Mouse (Mus musculus) limb, embryonic 11.5 days (tissue): ENCODE results near the gene Lypd6b. TPM values are rescaled to one million over a fixed set of nuclear protein-coding genes. Genes with fewer than 3 reads are reported as not detected.

Source experiments
- ATAC-seq: fragments of 200-750 bp; cut with Nextera tagmentation; 2 replicates; pipeline ENCODE4 v1.8.0; 2017; ENCODE audit warnings: low read depth; ENCODE audit not compliant: insufficient number of reproducible peaks, low FRiP score, low TSS enrichment
- DNase-seq: peaks from one replicate; pipeline ENCODE4 v3.0.0-alpha.2; 2015; ENCODE audit warnings: low spot score
- H3K27ac ChIP-seq: fragments of 300-500 bp; sonication (generic); replicated peaks from 2 replicates; pipeline ENCODE4 v1.5.1; 2014; ENCODE audit warnings: low read depth, mild to moderate bottlenecking, low read length
- H3K27me3 ChIP-seq: fragments of 300-500 bp; sonication (generic); 2 replicates; pipeline ENCODE4 v1.6.1; 2014; ENCODE audit warnings: mild to moderate bottlenecking, low read length, mixed read lengths; ENCODE audit not compliant: control insufficient read depth, insufficient read depth
- H3K36me3 ChIP-seq: fragments of 300-500 bp; sonication (generic); 2 replicates; pipeline ENCODE4 v1.6.1; 2014; ENCODE audit warnings: mild to moderate bottlenecking, low read length, moderate library complexity, mixed read lengths; ENCODE audit not compliant: control insufficient read depth, insufficient read depth
- H3K4me1 ChIP-seq: fragments of 300-500 bp; sonication (generic); 2 replicates; pipeline ENCODE4 v1.6.1; 2014; ENCODE audit warnings: low read length, mixed read lengths; ENCODE audit not compliant: control insufficient read depth, insufficient read depth
- H3K4me2 ChIP-seq: fragments of 300-500 bp; sonication (generic); 2 replicates; pipeline ENCODE4 v1.6.1; 2014; ENCODE audit warnings: low read depth, mild to moderate bottlenecking, moderate library complexity; ENCODE audit not compliant: severe bottlenecking
- H3K4me3 ChIP-seq: fragments of 300-500 bp; sonication (generic); 2 replicates; pipeline ENCODE4 v1.5.1; 2014; ENCODE audit warnings: low read depth, low read length
- H3K9ac ChIP-seq: fragments of 300-500 bp; sonication (generic); 2 replicates; pipeline ENCODE4 v1.6.1; 2014; ENCODE audit warnings: mild to moderate bottlenecking, low read length
- H3K9me3 ChIP-seq: fragments of 300-500 bp; sonication (generic); 2 replicates; pipeline ENCODE4 v1.6.1; 2016; ENCODE audit warnings: low read length; ENCODE audit not compliant: control insufficient read depth
- WGBS: fragments of 180-500 bp; shearing (Covaris S2); extraction: QIAGEN DNeasy Blood & Tissue Kit; methylation state at CpG from one replicate; pipeline ENCODE4 v1.1.7; 2014; 5-methylcytosine and 5-hydroxymethylcytosine counted together
- polyA plus RNA-seq: library from polyadenylated mRNA; unstranded; fragments of >200 nt; fragmentation: Nextera tagmentation; extraction: Ambion mirVana; gene quantifications from 2 replicates; pipeline ENCODE4 v1.2.1, GENCODE M21; 2014

Lypd6b gene
- polyA plus RNA-seq, 1 experiment from 2014 or later = 6.6 TPM

DNA sequence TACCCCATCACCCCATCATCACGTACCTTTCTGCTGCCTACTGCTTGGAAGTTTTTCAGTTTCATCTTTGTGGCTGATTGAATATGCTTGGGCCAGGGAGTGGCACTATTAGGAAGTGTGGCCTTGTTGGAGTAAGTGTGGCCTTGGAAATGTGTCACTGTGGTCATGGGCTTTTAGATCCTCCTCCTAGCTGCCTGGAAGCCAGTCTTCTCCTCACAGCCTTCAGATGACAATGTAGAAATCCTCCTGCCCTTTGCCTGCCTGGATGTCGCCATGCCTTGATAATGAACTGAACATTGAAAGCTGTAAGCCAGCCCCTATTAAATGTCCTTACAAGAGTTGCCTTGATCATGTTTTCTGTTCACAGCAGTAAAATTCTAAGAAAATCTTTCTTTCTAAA lies 174.5 kb downstream of the Lypd6b start:
- no peaks in the 10 kb centered on the region for H3K27me3 ChIP-seq
- H3K27ac ChIP-seq = no peak overlapping the region
- H3K9ac ChIP-seq = no peak overlapping the region
- no peak overlapping the region for H3K4me3 ChIP-seq
- no peak for DNase-seq
- ATAC-seq = no peak
- no peak overlapping the region for H3K4me2 ChIP-seq
- 86% methylated on average over 2 of the region's 2 CpGs for WGBS
- H3K9me3 ChIP-seq = no peaks in the 10 kb centered on the region
- no peaks in the 10 kb centered on the region for H3K36me3 ChIP-seq
- no peaks in the 10 kb centered on the region for H3K4me1 ChIP-seq

DNA sequence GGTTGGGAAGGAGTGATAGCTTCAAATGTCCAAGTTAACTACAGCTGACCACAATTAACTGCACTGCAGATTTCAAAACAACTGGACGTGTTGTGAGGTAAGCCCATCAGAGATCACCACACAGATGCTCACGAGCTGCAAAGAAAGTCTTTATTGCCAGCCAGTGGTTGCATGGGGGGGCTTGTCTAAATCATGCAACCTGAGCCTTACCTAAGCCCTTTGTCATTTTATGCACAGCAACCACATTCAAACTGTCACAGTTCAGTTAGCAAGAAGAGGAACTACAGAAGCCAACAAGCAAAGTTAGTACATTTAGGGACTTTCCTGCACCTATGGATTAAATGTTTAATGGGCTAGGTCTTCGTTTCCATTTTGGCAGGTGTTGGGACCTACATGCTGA lies 177.4 kb downstream of the Lypd6b start:
- Histone ChIP-seq H3K9me3 (no peaks in the 10 kb centered on the region), H3K36me3 (no peaks in the 10 kb centered on the region), H3K27ac (no peak overlapping the region), H3K27me3 (no peaks in the 10 kb centered on the region), H3K4me1 (no peaks in the 10 kb centered on the region), H3K4me3 (no peak overlapping the region), H3K9ac (no peak overlapping the region), H3K4me2 (no peak overlapping the region)
- 67% methylated on average over 3 of the region's 3 CpGs for WGBS
- ATAC-seq (no peak), DNase-seq (no peak)

DNA sequence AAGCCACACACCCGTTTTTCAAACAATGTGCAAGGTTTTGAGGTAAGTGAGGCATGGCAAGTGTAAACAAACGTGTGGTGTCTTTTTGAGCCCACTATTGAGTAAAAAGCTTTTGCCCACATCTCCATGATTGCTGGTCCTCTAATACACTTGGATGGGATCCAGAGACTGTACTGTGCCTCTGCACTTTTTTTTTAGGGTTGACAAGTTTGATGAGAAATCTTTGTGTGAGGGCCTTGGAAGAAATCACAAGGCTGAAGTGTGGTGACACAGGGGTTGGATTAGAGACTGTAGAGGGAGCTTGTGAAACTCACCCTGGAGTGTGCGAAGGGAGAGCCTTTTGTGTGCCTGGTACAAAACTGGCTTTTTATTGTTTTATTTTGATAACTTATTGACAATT lies 180.3 kb downstream of the Lypd6b start:
- DNase-seq = no peak
- Histone ChIP-seq H3K4me2 (no peak overlapping the region), H3K9ac (no peak overlapping the region), H3K27me3 (no peaks in the 10 kb centered on the region), H3K4me3 (no peak overlapping the region), H3K9me3 (no peaks in the 10 kb centered on the region), H3K27ac (no peak overlapping the region), H3K4me1 (no peaks in the 10 kb centered on the region), H3K36me3 (no peaks in the 10 kb centered on the region)
- no peak for ATAC-seq
- 73% methylated on average over 3 of the region's 3 CpGs for WGBS

DNA sequence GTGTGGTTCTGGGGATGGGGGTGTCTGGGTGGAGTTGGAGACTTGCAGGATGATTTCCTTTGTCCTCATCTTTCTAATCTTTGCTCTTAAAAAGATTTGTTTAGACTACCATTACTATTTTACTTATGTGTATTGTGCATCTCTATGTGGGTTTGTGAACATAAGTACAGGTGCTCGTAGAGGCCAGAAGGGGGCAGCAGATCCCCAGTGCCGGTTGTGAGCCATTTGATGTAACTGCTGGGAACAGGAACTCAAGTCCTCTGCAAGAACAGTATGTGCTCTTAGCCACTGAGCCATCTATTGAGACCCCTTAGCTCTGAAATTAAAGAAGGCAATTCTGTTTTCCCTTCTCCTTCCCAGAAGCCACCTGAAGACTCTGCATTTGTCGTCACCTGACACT lies 183.5 kb downstream of the Lypd6b start:
- DNase-seq (no peak), ATAC-seq (no peak)
- no peak overlapping the region for H3K4me2 ChIP-seq
- H3K27ac ChIP-seq = no peak overlapping the region
- H3K9me3 ChIP-seq = no peaks in the 10 kb centered on the region
- no peaks in the 10 kb centered on the region for H3K4me1 ChIP-seq
- H3K27me3 ChIP-seq = no peaks in the 10 kb centered on the region
- 88% methylated on average over 3 of the region's 3 CpGs for WGBS
- no peak overlapping the region for H3K4me3 ChIP-seq
- H3K9ac ChIP-seq = no peak overlapping the region
- no peaks in the 10 kb centered on the region for H3K36me3 ChIP-seq

DNA sequence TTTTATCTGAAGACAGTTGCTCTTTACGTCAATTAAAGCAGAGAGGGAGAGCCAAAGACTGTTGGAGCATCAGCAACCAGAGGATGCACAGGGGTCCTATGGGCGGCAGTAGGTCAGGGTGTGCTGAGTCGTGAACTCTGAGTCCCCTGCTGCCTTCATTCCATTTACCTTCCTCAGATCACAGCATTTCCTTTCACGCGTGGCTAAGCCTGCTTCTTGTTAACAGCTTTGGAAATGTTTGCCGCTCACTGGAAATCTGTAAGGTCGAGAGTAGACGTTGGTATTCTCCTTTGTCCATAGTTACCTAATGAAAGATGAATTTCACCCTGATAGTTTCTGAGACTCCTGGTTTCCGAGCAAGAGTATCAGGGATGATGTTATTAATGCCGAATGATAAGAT lies 191.1 kb downstream of the Lypd6b start:
- ATAC-seq = no peak
- Histone ChIP-seq H3K4me1 (no peaks in the 10 kb centered on the region), H3K27ac (no peak overlapping the region), H3K9me3 (no peaks in the 10 kb centered on the region), H3K4me3 (no peak overlapping the region), H3K27me3 (no peaks in the 10 kb centered on the region), H3K36me3 (no peaks in the 10 kb centered on the region), H3K4me2 (no peak overlapping the region), H3K9ac (no peak overlapping the region)
- no peak for DNase-seq
- WGBS = 59% methylated on average over 10 of the region's 10 CpGs

DNA sequence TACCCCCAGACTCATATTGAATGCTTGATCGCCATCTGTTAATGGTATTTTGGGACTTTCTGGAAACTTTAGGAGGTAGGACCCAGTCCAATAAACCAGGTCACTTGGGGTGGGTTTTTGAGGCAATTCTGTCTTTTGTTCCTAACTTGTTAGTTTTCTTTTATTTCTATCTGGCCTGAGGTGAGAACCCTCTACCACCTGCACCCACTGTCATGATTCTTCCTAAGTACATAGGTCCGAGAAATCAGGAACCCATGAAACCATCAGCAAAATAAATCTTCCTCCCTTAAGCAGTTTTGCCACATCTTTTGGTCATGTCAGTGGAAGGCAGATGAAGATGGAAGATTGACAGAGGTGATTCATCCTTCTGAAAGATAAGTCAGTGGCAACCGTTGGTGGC lies 192.5 kb downstream of the Lypd6b start:
- WGBS = 95% methylated on average over 3 of the region's 3 CpGs
- Histone ChIP-seq H3K27me3 (no peaks in the 10 kb centered on the region), H3K4me2 (no peak overlapping the region), H3K36me3 (no peaks in the 10 kb centered on the region), H3K27ac (no peak overlapping the region), H3K9ac (no peak overlapping the region), H3K4me1 (no peaks in the 10 kb centered on the region), H3K9me3 (no peaks in the 10 kb centered on the region), H3K4me3 (no peak overlapping the region)
- DNase-seq (no peak), ATAC-seq (no peak)

DNA sequence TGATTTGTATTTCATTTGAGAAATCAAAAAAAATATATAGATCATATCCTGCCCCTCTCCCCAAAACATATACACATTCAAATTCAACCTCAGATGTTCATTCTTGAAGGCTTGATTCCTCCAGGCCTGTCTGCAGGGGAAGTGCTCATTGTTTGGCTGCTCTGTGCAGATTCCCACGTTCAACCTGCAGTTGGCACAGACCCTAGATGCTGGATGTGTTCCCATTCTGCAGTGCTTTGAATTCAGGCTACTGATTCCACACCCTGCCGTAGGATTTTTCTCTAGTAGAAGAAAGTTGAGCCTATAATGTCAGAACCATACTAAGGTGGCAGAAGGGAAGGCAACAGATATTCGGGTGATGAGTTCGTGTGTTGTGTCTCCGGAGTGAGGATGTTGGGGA lies 195.5 kb downstream of the Lypd6b start:
- no peak for ATAC-seq
- Histone ChIP-seq H3K4me1 (no peaks in the 10 kb centered on the region), H3K4me2 (no peak overlapping the region)

DNA sequence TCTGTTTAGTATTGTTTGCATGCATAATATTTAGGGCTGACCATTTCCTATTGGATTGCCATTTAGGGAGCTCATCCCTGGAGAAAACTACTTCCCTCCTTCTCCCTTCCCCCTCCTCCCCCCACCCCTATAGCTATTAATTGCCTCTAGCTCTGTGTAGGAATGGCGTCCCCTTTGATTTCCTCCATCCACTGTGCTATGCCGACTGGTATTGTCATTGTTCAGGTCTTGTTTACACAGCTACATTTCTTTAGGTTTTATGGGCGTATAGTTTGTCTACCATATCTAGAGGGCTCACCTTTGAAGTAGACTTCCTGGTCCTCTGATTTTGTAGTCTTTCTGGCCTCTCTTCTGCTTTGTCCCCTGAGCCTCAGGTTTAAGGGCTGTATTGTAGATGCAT lies 197.3 kb downstream of the Lypd6b start:
- Histone ChIP-seq H3K9me3 (no peaks in the 10 kb centered on the region), H3K27me3 (no peaks in the 10 kb centered on the region), H3K4me3 (no peak overlapping the region), H3K9ac (no peak overlapping the region), H3K27ac (no peak overlapping the region), H3K36me3 (no peaks in the 10 kb centered on the region), H3K4me2 (no peak overlapping the region), H3K4me1 (no peaks in the 10 kb centered on the region)
- 51% methylated on average over 3 of the region's 3 CpGs for WGBS
- no peak for DNase-seq
- no peak for ATAC-seq

More for the DNA sequence above, 195.5 kb downstream of the Lypd6b start:
- H3K27ac ChIP-seq = no peak overlapping the region
- H3K27me3 ChIP-seq = no peaks in the 10 kb centered on the region
- WGBS = 83% methylated on average over 5 of the region's 5 CpGs
- no peak for DNase-seq
- H3K9me3 ChIP-seq = no peaks in the 10 kb centered on the region
- H3K36me3 ChIP-seq = no peaks in the 10 kb centered on the region
- H3K9ac ChIP-seq = no peak overlapping the region
- H3K4me3 ChIP-seq = no peak overlapping the region

DNA sequence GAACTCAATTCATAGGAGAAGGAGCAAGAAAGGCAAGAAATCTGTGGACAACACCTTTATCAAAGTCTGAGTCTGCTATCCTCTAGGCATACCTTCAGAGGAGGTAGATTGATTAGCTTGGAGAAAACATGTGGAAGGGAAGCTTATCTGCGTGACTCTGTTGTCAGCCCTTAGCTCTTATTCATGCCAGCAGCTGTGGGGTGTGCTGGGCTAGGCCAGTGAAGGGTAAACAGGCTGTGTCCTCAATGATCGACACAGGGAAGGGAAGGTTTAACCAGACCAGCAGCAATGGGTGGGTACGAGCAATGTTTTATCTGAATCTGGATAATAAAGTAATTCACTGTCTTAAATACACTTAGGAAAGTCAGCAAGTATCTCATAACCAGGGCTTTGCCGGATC lies 208.4 kb downstream of the Lypd6b start:
- Histone ChIP-seq H3K27ac (no peak overlapping the region), H3K27me3 (no peaks in the 10 kb centered on the region)

More for the DNA sequence above, 208.4 kb downstream of the Lypd6b start:
- Histone ChIP-seq H3K9me3 (no peaks in the 10 kb centered on the region), H3K4me3 (no peak overlapping the region), H3K4me1 (no peaks in the 10 kb centered on the region), H3K9ac (no peak overlapping the region), H3K36me3 (no peaks in the 10 kb centered on the region), H3K4me2 (no peak overlapping the region)
- no peak for DNase-seq
- ATAC-seq = no peak
- WGBS = 87% methylated on average over 4 of the region's 4 CpGs
